Mouse (Mus musculus) lung, embryonic 15.5 days (tissue): Measurements from ENCODE around the gene Adamts5. TPM values are rescaled to one million over a fixed set of nuclear protein-coding genes. Genes with fewer than 3 reads are reported as not detected.

Source experiments
- ATAC-seq: fragments of 200-750 bp; cut with Nextera tagmentation; 2 replicates; pipeline ENCODE4 v1.8.0; 2017; ENCODE audit warnings: moderate number of reproducible peaks, borderline replicate concordance; ENCODE audit not compliant: low FRiP score, low TSS enrichment; ENCODE audit errors: extremely low read depth
- H3K27ac ChIP-seq: fragments of 300-500 bp; sonication (generic); 2 replicates; pipeline ENCODE4 v1.5.1; 2015; ENCODE audit warnings: moderate library complexity, mild to moderate bottlenecking, inconsistent platforms
- H3K27me3 ChIP-seq: fragments of 300-500 bp; sonication (generic); 2 replicates; pipeline ENCODE4 v1.6.1; 2015; ENCODE audit warnings: inconsistent platforms
- H3K36me3 ChIP-seq: fragments of 300-500 bp; sonication (generic); 2 replicates; pipeline ENCODE4 v1.6.1; 2015; ENCODE audit warnings: inconsistent platforms
- H3K4me1 ChIP-seq: fragments of 300-500 bp; sonication (generic); 2 replicates; pipeline ENCODE4 v1.6.1; 2015; ENCODE audit warnings: inconsistent platforms
- H3K4me2 ChIP-seq: fragments of 300-500 bp; sonication (generic); 2 replicates; pipeline ENCODE4 v1.6.1; 2015; ENCODE audit warnings: inconsistent platforms, mild to moderate bottlenecking, moderate library complexity
- H3K4me3 ChIP-seq: fragments of 300-500 bp; sonication (generic); 2 replicates; pipeline ENCODE4 v1.5.1; 2015; ENCODE audit warnings: mild to moderate bottlenecking, inconsistent platforms
- H3K9ac ChIP-seq: fragments of 300-500 bp; sonication (generic); 2 replicates; pipeline ENCODE4 v1.6.1; 2015; ENCODE audit warnings: inconsistent platforms
- H3K9me3 ChIP-seq: fragments of 300-500 bp; sonication (generic); 2 replicates; pipeline ENCODE4 v1.6.1; 2016; ENCODE audit warnings: inconsistent platforms
- WGBS: fragments of 180-500 bp; shearing (Covaris S2); methylation state at CpG from one replicate; pipeline ENCODE4 v1.1.7; 2015; 5-methylcytosine and 5-hydroxymethylcytosine counted together
- polyA plus RNA-seq: library from polyadenylated mRNA; unstranded; fragments of >200 nt; fragmentation: Nextera tagmentation; extraction: Ambion mirVana; gene quantifications from 2 replicates; pipeline ENCODE4 v1.2.1, GENCODE M21; 2015

Adamts5 gene
- polyA plus RNA-seq: 3.7 and 4.7 TPM in 2 replicates

GRCm38 (mm10) chr16:85901581-85901910 is at the start of gene Adamts5:
Adamts5 (minus strand) TSS chr16:85901828.
- no peaks in the 10 kb centered on the region for H3K9me3 ChIP-seq
- peaks cover 19% of the 10 kb centered on the region for H3K4me1 ChIP-seq
- no peaks in the 10 kb centered on the region for H3K36me3 ChIP-seq
- 6% methylated on average over 13 of the region's 13 CpGs for WGBS
- H3K4me2 ChIP-seq: peak within 1 kb of the TSS; percentile 91
- H3K27ac ChIP-seq: peak within 1 kb of the TSS; percentile 53
- H3K27me3 ChIP-seq: peaks cover 19% of the 10 kb centered on the region
- peak within 1 kb of the TSS; percentile 66 for H3K4me3 ChIP-seq
- no peak for ATAC-seq
- H3K9ac ChIP-seq: peak within 1 kb of the TSS; percentile 51

GRCm38 (mm10) chr16:85950356-85950755 is 48.7 kb upstream of the Adamts5 start:
- WGBS: 56% methylated on average over 2 of the region's 2 CpGs
- no peaks in the 10 kb centered on the region for H3K9me3 ChIP-seq
- H3K36me3 ChIP-seq: no peaks in the 10 kb centered on the region
- H3K4me1 ChIP-seq: no peaks in the 10 kb centered on the region
- no peak for ATAC-seq
- no peak overlapping the region for H3K4me3 ChIP-seq
- no peaks in the 10 kb centered on the region for H3K27me3 ChIP-seq
- H3K27ac ChIP-seq: no peak overlapping the region
- no peak overlapping the region for H3K4me2 ChIP-seq
- H3K9ac ChIP-seq: no peak overlapping the region

- no peak overlapping the region for H3K9ac ChIP-seq
- no peaks in the 10 kb centered on the region for H3K27me3 ChIP-seq
- H3K9me3 ChIP-seq: no peaks in the 10 kb centered on the region
- no peak overlapping the region for H3K4me3 ChIP-seq
- no peak overlapping the region for H3K27ac ChIP-seq
- no peak for ATAC-seq
- H3K4me2 ChIP-seq: no peak overlapping the region
- H3K36me3 ChIP-seq: no peaks in the 10 kb centered on the region
- 86% methylated on average over 5 of the region's 5 CpGs for WGBS
- H3K4me1 ChIP-seq: no peaks in the 10 kb centered on the region
These were observed 24.4 kb upstream of the Adamts5 start for GRCm38 (mm10) chr16:85926004-85926403.

GRCm38 (mm10) chr16:85922454-85922853 is 20.8 kb upstream of the Adamts5 start:
- no peak overlapping the region for H3K27ac ChIP-seq
- no peak overlapping the region for H3K9ac ChIP-seq
- H3K36me3 ChIP-seq: no peaks in the 10 kb centered on the region
- H3K27me3 ChIP-seq: no peaks in the 10 kb centered on the region
- no peak overlapping the region for H3K4me3 ChIP-seq
- 61% methylated on average over 1 of the region's 1 CpGs for WGBS
- no peak for ATAC-seq
- H3K4me1 ChIP-seq: no peaks in the 10 kb centered on the region
- no peak overlapping the region for H3K4me2 ChIP-seq
- no peaks in the 10 kb centered on the region for H3K9me3 ChIP-seq

GRCm38 (mm10) chr16:85920122-85920521 is 18.5 kb upstream of the Adamts5 start:
- no peaks in the 10 kb centered on the region for H3K4me1 ChIP-seq
- H3K27ac ChIP-seq: no peak overlapping the region
- no peak overlapping the region for H3K4me3 ChIP-seq
- no peaks in the 10 kb centered on the region for H3K9me3 ChIP-seq
- no peak overlapping the region for H3K9ac ChIP-seq
- no peak overlapping the region for H3K4me2 ChIP-seq
- H3K27me3 ChIP-seq: no peaks in the 10 kb centered on the region
- 51% methylated on average over 4 of the region's 4 CpGs for WGBS
- no peaks in the 10 kb centered on the region for H3K36me3 ChIP-seq
- no peak for ATAC-seq

- H3K4me3 ChIP-seq: peak overlapping the region; percentile 66
- no peaks in the 10 kb centered on the region for H3K36me3 ChIP-seq
- H3K27ac ChIP-seq: peak overlapping the region; percentile 53
- peak overlapping the region; percentile 91 for H3K4me2 ChIP-seq
- H3K9ac ChIP-seq: peak overlapping the region; percentile 51
- ATAC-seq: peak; percentile 49; the same call in 1 of the 2 replicates
- H3K4me1 ChIP-seq: peaks cover 19% of the 10 kb centered on the region
- under 1% methylated on average over 51 of the region's 51 CpGs for WGBS
- H3K9me3 ChIP-seq: no peaks in the 10 kb centered on the region
- H3K27me3 ChIP-seq: peaks cover 19% of the 10 kb centered on the region
These were observed 687 bp downstream of the Adamts5 start for GRCm38 (mm10) chr16:85900702-85901580.

- no peaks in the 10 kb centered on the region for H3K36me3 ChIP-seq
- H3K9me3 ChIP-seq: no peaks in the 10 kb centered on the region
- peaks cover 19% of the 10 kb centered on the region for H3K4me1 ChIP-seq
- H3K4me2 ChIP-seq: peak overlapping the region; percentile 91
- WGBS: 1% methylated on average over 44 of the region's 45 CpGs
- peak; percentile 55; the same call in 1 of the 2 replicates for ATAC-seq
- H3K27me3 ChIP-seq: peaks cover 19% of the 10 kb centered on the region
- H3K27ac ChIP-seq: peak overlapping the region; percentile 53
- H3K9ac ChIP-seq: peak overlapping the region; percentile 51
- H3K4me3 ChIP-seq: peak overlapping the region; percentile 66
These were observed 1.6 kb downstream of the Adamts5 start for GRCm38 (mm10) chr16:85899790-85900587.

- peak overlapping the region; percentile 91 for H3K4me2 ChIP-seq
- H3K4me3 ChIP-seq: peak overlapping the region; percentile 66
- no peaks in the 10 kb centered on the region for H3K36me3 ChIP-seq
- WGBS: 21% methylated on average over 25 of the region's 25 CpGs
- peak; percentile 25; the same call in 1 of the 2 replicates for ATAC-seq
- H3K27ac ChIP-seq: no peak overlapping the region
- peak overlapping the region; percentile 51 for H3K9ac ChIP-seq
- no peaks in the 10 kb centered on the region for H3K9me3 ChIP-seq
- peaks cover 19% of the 10 kb centered on the region for H3K27me3 ChIP-seq
- H3K4me1 ChIP-seq: peaks cover 19% of the 10 kb centered on the region
These were observed 2.3 kb downstream of the Adamts5 start for GRCm38 (mm10) chr16:85899301-85899721.

GRCm38 (mm10) chr16:85898816-85899215 is 2.8 kb downstream of the Adamts5 start:
- no peak overlapping the region for H3K27ac ChIP-seq
- peak overlapping the region; percentile 91 for H3K4me2 ChIP-seq

GRCm38 (mm10) chr16:85898391-85898790 is 3.2 kb downstream of the Adamts5 start:
- H3K9ac ChIP-seq: no peak overlapping the region
- peaks cover 19% of the 10 kb centered on the region for H3K4me1 ChIP-seq
- 53% methylated on average over 4 of the region's 4 CpGs for WGBS
- H3K27me3 ChIP-seq: peaks cover 19% of the 10 kb centered on the region
- ATAC-seq: no peak
- no peaks in the 10 kb centered on the region for H3K36me3 ChIP-seq
- peak overlapping the region; percentile 66; the same call in 1 of the 2 replicates for H3K4me3 ChIP-seq
- H3K9me3 ChIP-seq: no peaks in the 10 kb centered on the region
- H3K27ac ChIP-seq: no peak overlapping the region
- peak overlapping the region; percentile 91; the same call in 1 of the 2 replicates for H3K4me2 ChIP-seq

More at GRCm38 (mm10) chr16:85898816-85899215, 2.8 kb downstream of the Adamts5 start:
- Histone ChIP-seq H3K36me3 (no peaks in the 10 kb centered on the region), H3K9ac (no peak overlapping the region), H3K9me3 (no peaks in the 10 kb centered on the region), H3K27me3 (peaks cover 19% of the 10 kb centered on the region), H3K4me1 (peaks cover 19% of the 10 kb centered on the region), H3K4me3 (peak overlapping the region; percentile 66)
- no peak for ATAC-seq
- 63% methylated on average over 10 of the region's 10 CpGs for WGBS

GRCm38 (mm10) chr16:85897854-85898253 is 3.8 kb downstream of the Adamts5 start:
- H3K4me1 ChIP-seq: peaks cover 19% of the 10 kb centered on the region
- ATAC-seq: no peak
- H3K27ac ChIP-seq: no peak overlapping the region
- peaks cover 19% of the 10 kb centered on the region for H3K27me3 ChIP-seq
- H3K9ac ChIP-seq: no peak overlapping the region
- no peaks in the 10 kb centered on the region for H3K36me3 ChIP-seq
- H3K4me2 ChIP-seq: 0 out of 2 replicates have a peak overlapping the region, but pooled peaks have one; percentile 91
- 0 out of 2 replicates have a peak overlapping the region, but pooled peaks have one; percentile 1 for H3K4me3 ChIP-seq
- no peaks in the 10 kb centered on the region for H3K9me3 ChIP-seq
- 94% methylated on average over 3 of the region's 3 CpGs for WGBS
